Mouse (Mus musculus): ENCODE data around the gene Mybpc1. TPM values are rescaled to one million over a fixed set of nuclear protein-coding genes. Genes with fewer than 3 reads are reported as not detected.
A peak's percentile ranks its signal among the peaks of the same experiment; 100 is the strongest.
"Not testable (repeated sequence)": the region's sequence is repeated elsewhere in the genome, so short reads cannot be mapped to it uniquely, and the experiment has no call there.

The Mybpc1 gene
- total RNA-seq, 2 experiments from 2014 or later, result 5.5 to 5.6 TPM

DNA sequence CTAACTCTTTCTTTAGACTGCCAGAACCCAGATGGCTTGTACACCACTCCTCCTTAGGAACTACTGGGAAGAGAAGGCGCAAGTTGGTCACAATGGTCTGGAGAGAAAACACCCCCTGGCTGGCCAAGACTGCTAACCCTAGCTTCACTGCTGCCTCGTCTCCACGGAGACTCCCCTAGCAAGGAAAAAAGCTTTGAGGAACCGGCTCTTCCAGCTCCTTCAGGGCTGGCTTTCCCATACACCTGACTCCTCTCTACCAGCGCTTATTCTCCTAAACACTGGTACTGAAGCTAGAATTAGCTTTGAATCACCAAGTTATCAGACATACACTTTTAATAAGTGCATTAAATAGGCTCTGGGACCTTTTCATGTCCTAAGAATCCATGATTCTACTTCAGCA is 105.0 kb downstream of the Mybpc1 start:
- DNase-seq (ENCODE audit: low spot score in 2 of 2), result no peak

DNA sequence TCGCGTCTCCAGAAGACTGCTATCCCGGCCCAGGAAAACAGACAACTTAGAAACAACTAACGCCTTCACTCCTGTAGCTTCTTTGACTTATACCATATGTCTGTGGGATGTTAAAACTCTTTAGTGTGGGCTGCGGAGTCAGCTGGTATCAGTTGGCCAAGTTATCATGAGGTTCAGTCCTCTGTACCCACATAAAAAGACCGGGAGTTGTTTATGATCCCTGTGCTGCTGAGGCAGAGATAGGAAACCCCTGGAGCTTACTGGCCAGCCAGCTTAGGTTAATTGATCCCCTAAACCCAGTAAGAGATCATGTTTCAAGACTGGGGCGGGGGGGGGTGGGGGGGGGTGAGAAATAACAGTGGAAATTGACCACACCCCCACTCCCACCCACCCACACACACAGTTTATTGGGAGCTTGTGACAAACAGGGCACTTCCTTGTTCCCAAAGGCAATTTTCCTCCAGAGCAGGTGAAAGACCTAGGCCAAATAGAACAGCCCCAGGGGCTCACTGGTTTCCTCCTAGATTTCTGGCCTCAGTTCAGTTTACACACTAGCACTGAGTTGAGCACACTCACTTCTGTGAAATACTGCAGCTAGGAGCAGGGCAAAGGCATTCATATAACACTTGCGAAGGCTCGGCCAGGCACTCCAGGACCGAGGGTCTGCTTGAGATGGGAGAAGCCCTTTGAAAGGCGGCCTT is 107.9 kb downstream of the Mybpc1 start:
- peak in 1 of 2 experiments; percentile 17 for DNase-seq (ENCODE audit: low spot score in 2 of 2)

DNA sequence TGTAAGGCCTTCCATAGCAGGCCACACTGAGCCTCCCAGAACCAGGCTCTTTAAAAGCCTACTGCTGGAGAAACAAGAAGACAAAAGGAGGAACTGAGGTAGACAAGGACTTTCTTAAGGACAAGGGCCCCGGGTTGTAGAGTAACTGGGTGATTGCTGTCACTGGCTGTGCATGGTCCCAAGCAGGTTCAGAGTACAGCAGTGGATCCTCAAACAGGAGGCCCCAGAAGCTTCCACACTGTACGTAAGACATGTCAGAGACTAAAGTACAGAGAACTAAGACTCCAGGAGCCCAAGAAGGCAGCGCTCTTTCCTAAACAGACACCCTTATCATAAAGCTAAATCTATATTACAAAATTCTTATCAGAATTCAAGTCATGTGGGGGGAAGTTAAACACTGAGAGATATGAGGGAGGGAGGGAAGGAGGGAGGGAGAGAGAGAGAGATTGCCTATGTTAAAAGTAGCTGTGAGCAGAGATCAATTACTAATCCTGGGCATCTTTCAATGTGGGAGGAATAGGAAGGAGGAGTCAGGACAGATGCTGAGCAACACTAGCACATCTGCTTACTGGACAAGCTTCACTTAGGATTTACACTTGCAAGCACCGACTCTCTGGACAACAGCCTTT is 109.9 kb downstream of the Mybpc1 start:
- no peak for DNase-seq (ENCODE audit: low spot score in 2 of 2)

DNA sequence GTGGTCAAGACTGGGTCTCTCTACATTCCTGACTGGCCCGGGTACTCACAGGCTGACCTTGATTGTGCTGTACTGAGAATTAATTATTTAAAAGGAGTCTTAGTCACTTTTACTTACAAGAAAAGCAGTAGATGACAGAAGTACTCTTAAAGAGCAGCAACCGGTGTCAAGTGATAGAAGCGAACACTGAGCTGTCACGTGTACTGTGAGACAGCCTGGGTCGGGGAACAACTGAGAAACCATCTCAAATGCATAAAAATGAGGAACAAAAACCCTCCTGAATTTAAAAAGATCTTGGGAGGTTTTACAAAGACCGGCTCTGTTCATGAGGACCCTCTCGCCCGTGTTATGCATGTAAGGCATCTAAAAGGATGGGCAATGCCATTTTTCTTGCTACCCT is 112.3 kb downstream of the Mybpc1 start:
- no peak for DNase-seq (ENCODE audit: low spot score in 2 of 2)

GRCm38 (mm10) chr10:88491632-88492031 is 113.3 kb downstream of the Mybpc1 start:
- DNase-seq (ENCODE audit: low spot score in 2 of 2), result no peak

DNA sequence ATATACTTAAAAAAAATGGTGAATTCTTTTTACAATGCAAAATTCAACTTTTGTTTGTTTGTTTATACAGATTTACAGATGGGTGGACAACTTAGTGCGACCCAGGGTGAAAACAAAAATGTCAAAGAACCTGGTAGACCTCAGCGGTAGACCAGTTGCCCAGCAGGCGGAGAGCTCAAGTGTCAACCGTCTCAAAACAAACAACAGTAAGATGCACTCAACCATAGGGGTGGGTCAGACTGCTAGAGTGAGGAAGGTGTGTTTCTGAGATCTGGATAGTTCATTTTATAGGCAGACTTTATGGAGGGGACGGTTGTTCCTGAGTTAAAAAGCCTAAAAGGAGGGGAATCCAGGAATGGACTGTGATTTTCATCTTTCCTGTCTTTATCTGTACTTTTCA is 116.3 kb downstream of the Mybpc1 start:
- DNase-seq (ENCODE audit: low spot score in 2 of 2), result no peak

DNA sequence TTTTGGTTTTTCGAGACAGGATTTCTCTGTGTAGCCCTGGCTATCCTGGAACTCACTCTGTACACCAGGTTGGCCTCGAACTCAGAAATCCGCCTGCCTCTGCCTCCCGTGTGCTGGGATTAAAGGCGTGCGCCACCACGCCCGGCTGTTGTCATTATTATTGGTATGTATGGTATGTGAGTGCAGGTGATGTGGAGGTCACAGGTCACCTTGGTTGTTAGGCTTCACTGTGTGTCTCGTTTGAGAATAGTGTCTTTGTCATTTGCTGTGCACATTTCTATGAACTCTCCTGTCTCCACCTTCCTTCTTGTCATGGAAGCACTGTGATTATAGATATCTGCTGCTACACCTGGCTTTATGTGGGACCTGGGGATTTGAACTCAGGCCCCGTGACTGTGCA is 122.1 kb downstream of the Mybpc1 start:
- not testable (repeated sequence) for DNase-seq (ENCODE audit: low spot score in 2 of 2)

Other genes starting within 250 kb of the Mybpc1 start
- 1 to 10 TPM; 1.6 TPM for gene Dram1, start 226.1 kb downstream of the Mybpc1 start, total RNA-seq (2021)
- 10 to 100 TPM; 67.8 to 71.8 TPM for gene Gnptab, start 226.0 kb downstream of the Mybpc1 start, total RNA-seq (2021)
- gene Sycp3, start 145.6 kb downstream of the Mybpc1 start, total RNA-seq (2021), result under 1 TPM; 0.58 to 0.70 TPM
- 10 to 100 TPM; 37.1 to 39.7 TPM for gene Chpt1, start 101.1 kb downstream of the Mybpc1 start, total RNA-seq (2021)
- not detected for gene Spic, start 79.9 kb upstream of the Mybpc1 start, total RNA-seq (2021)
- 100 to 1,000 TPM; 143 to 144 TPM for gene Arl1, start 125.7 kb upstream of the Mybpc1 start, total RNA-seq (2021)
- gene Utp20, start 221.7 kb upstream of the Mybpc1 start, total RNA-seq (2021), result 10 to 100 TPM; 18.2 to 18.5 TPM

All from left cerebral cortex, adult 18-20 months (tissue).